Comparison of ENCODE assay signal across 30 mouse cellular contexts in genomic region chr19:56477832-56478231, GRCm38 (mm10). TPM values are rescaled to one million over a fixed set of nuclear protein-coding genes. Genes with fewer than 3 reads are reported as not detected.
DNase-seq lines count a peak whose midpoint lies in the region; ATAC-seq and TF ChIP-seq lines count a peak whose summit lies in the region.
"Had no signal": no experiment of that assay in that cellular context is flagged by ENCODE, and none has a peak within 500 bp of the region (broad histone marks: within the 10 kb centered on the region; RNA-seq: fewer than 3 reads in every experiment).

No protein-coding gene starts in this region.

- H3K4me1 ChIP-seq in kidney, adult 2 months (ENCODE audit: control insufficient read depth, insufficient read depth, low read length), result no peaks in the 10 kb centered on the region; the same call in 1 of the 2 replicates
- no peaks in the 10 kb centered on the region for H3K4me1 ChIP-seq in kidney, embryonic 16.5 days (ENCODE audit: insufficient read depth, low read length)
- peaks cover 16% of the 10 kb centered on the region for H3K4me1 ChIP-seq in small intestine, adult 2 months (ENCODE audit: control insufficient read depth, insufficient read depth, insufficient read length, low read length)
- H3K4me1 ChIP-seq: intestine, embryonic 15.5 days had no signal

- H3K9ac ChIP-seq in kidney, embryonic 16.5 days (replicated peaks; ENCODE audit: low read length), result no peak overlapping the region
- H3K9ac ChIP-seq: forebrain, embryonic 13.5 days; hindbrain, embryonic 12.5 days; intestine, embryonic 15.5 days; limb, embryonic 12.5 days; liver, embryonic 15.5 days; lung, embryonic 14.5 days; neural tube, embryonic 15.5 days had no signal

- peak; percentile 77 for DNase-seq in kidney, adult 2 months
- DNase-seq in ES-CJ7 (ENCODE audit: low read depth, low spot score) (peak; percentile 22), adipocyte (ENCODE audit: low spot score) (peak; percentile 25)
- DNase-seq in urinary bladder, adult 18-20 months (ENCODE audit: low spot score in 2 of 2), result no peak
- no peak for DNase-seq in left cerebral cortex, adult 2 months (ENCODE audit: extremely low spot score in 1 of 2, low spot score in 2 of 2)
- DNase-seq: adrenal gland, adult 8-10 months; cerebellum, adult 8-10 months; cerebellum, postnatal 36 days; gastrocnemius, postnatal 14 days; heart, postnatal 14 days; lung, embryonic 14.5 days; midbrain, embryonic 14.5 days; retina, postnatal 1 day; right cerebral cortex, postnatal 14 days; thymus, adult 18-20 months; thymus, postnatal 25 days had no signal

- intact Hi-C loops in left cerebral cortex, adult 2 months (cut with DNase I), result no loop called here

- no peak for ATAC-seq in kidney, embryonic 16.5 days (ENCODE audit: low FRiP score, low TSS enrichment)
- ATAC-seq: activated CD4-positive, CD25-positive, alpha-beta regulatory T cell, adult 4 months; hindbrain, postnatal 0 days; intestine, embryonic 15.5 days had no signal

- no peak for TF ChIP-seq POLR2A in kidney, adult 2 months (IDR thresholded peaks at IDR 0.05; ENCODE audit: low read depth, low read length)
- TF ChIP-seq POLR2A in small intestine, adult 2 months (IDR thresholded peaks at IDR 0.05; ENCODE audit: low read depth, low read length), result no peak

- no peaks in the 10 kb centered on the region for H3K9me3 ChIP-seq in kidney, embryonic 16.5 days (ENCODE audit: low read length)
- H3K9me3 ChIP-seq: forebrain, embryonic 13.5 days; hindbrain, embryonic 12.5 days; intestine, embryonic 15.5 days; limb, embryonic 12.5 days; liver, embryonic 15.5 days; neural tube, embryonic 15.5 days had no signal

- no peaks in the 10 kb centered on the region for H3K36me3 ChIP-seq in kidney, adult 2 months (ENCODE audit: control insufficient read depth, insufficient read depth, low read length)
- no peaks in the 10 kb centered on the region for H3K36me3 ChIP-seq in kidney, embryonic 16.5 days (ENCODE audit: insufficient read depth, low read length)
- H3K36me3 ChIP-seq in small intestine, adult 2 months (ENCODE audit: control insufficient read depth, insufficient read depth, low read length), result no peaks in the 10 kb centered on the region
- H3K36me3 ChIP-seq: hindbrain, embryonic 12.5 days; intestine, embryonic 15.5 days; limb, embryonic 12.5 days; liver, embryonic 15.5 days; neural tube, embryonic 15.5 days had no signal

- TF ChIP-seq CTCF in kidney, adult 2 months (conservative IDR thresholded peaks at IDR 0.05; ENCODE audit: insufficient read depth, insufficient read length, low read depth, low read length), result no peak
- TF ChIP-seq CTCF in small intestine, adult 2 months (IDR thresholded peaks at IDR 0.05; ENCODE audit: extremely low read depth, insufficient read length, insufficient replicate concordance, low read depth, low read length), result no peak
- TF ChIP-seq CTCF in left cerebral cortex, adult 2 months (IDR thresholded peaks at IDR 0.05), result no peak

- H3K4me2 ChIP-seq in kidney, embryonic 16.5 days (replicated peaks; ENCODE audit: low read depth, low read length), result no peak overlapping the region
- H3K4me2 ChIP-seq: forebrain, embryonic 13.5 days; hindbrain, embryonic 12.5 days; intestine, embryonic 15.5 days; limb, embryonic 12.5 days; liver, embryonic 15.5 days; lung, embryonic 14.5 days; neural tube, embryonic 15.5 days had no signal

- WGBS in kidney, adult 2 months, result 41% methylated on average over 3 of the region's 3 CpGs
- WGBS in kidney, embryonic 16.5 days, result 48% methylated on average over 3 of the region's 3 CpGs
- WGBS in small intestine, adult 2 months, result 51% methylated on average over 3 of the region's 3 CpGs

- H3K27me3 ChIP-seq in kidney, adult 2 months (replicated peaks; ENCODE audit: control insufficient read depth, insufficient read depth, low read length), result no peaks in the 10 kb centered on the region
- 0 out of 2 replicates have a peak, but pooled peaks cover under 1% of the 10 kb centered on the region for H3K27me3 ChIP-seq in kidney, embryonic 16.5 days (ENCODE audit: insufficient read depth, low read length)
- H3K27me3 ChIP-seq in small intestine, adult 2 months (ENCODE audit: control insufficient read depth, insufficient read depth, low read length), result no peaks in the 10 kb centered on the region
- H3K27me3 ChIP-seq: forebrain, embryonic 13.5 days; hindbrain, embryonic 12.5 days; intestine, embryonic 15.5 days; limb, embryonic 12.5 days; liver, embryonic 15.5 days; neural tube, embryonic 15.5 days had no signal

- H3K4me3 ChIP-seq in kidney, adult 2 months (ENCODE audit: insufficient read depth, low read depth, low read length), result no peak overlapping the region
- no peak overlapping the region for H3K4me3 ChIP-seq in kidney, embryonic 16.5 days (ENCODE audit: low read length)
- no peak overlapping the region for H3K4me3 ChIP-seq in small intestine, adult 2 months (ENCODE audit: low read depth, low read length)
- H3K4me3 ChIP-seq in left cerebral cortex, adult 2 months, result no peak overlapping the region
- H3K4me3 ChIP-seq: forebrain, embryonic 13.5 days; hindbrain, embryonic 12.5 days; intestine, embryonic 15.5 days; limb, embryonic 12.5 days; liver, embryonic 15.5 days; neural tube, embryonic 15.5 days had no signal

- H3K27ac ChIP-seq in kidney, adult 2 months (ENCODE audit: insufficient read depth, low read depth, low read length), result no peak overlapping the region
- H3K27ac ChIP-seq in kidney, embryonic 16.5 days (ENCODE audit: low read length), result no peak overlapping the region
- peak overlapping the region; percentile 43; the same call in 1 of the 2 replicates for H3K27ac ChIP-seq in small intestine, adult 2 months (ENCODE audit: insufficient read depth, low read depth, low read length)
- H3K27ac ChIP-seq in left cerebral cortex, adult 2 months, result no peak overlapping the region
- H3K27ac ChIP-seq: forebrain, embryonic 13.5 days; hindbrain, embryonic 12.5 days; hindbrain, postnatal 0 days; intestine, embryonic 15.5 days; limb, embryonic 12.5 days; liver, embryonic 15.5 days; neural tube, embryonic 15.5 days had no signal

RNA-seq across cellular contexts. Expression of gene Plekhs1, which starts 16.4 kb away (rescaled TPM):
- polyA plus RNA-seq in kidney, adult 2 months (2012; rRNA removed), result 0.12 and 0.17 TPM in 2 replicates
- polyA plus RNA-seq in kidney, embryonic 16.5 days (2015; fragmentation: Nextera tagmentation; extraction: Ambion mirVana), result 0.77 and 0.90 TPM in 2 replicates
- 0.27 and 0.37 TPM in 2 replicates for polyA plus RNA-seq in small intestine, adult 2 months (2012; rRNA removed)
- under 1 TPM; 0.72 to 0.89 TPM for total RNA-seq in left cerebral cortex, adult 2 months (2021)
- total RNA-seq: granulocyte monocyte progenitor cell, adult 5-6 weeks; hindbrain, postnatal 0 days; liver, adult 2 months; megakaryocyte progenitor cell, adult 5-6 weeks had no signal
- polyA plus RNA-seq: heart, embryonic 14.5 days; liver, embryonic 15.5 days had no signal

Comparison
In these comparisons a context has a peak if more than half of its experiments do, and no peak if none do; other contexts are left out.
1. DNase-seq: peak in kidney, adult 2 months (single experiment), ES-CJ7 (single experiment) and adipocyte (single experiment); none in urinary bladder, adult 18-20 months (0 of 2) and left cerebral cortex, adult 2 months (0 of 2).